Mouse (Mus musculus) forebrain, embryonic 16.5 days (tissue): ENCODE data around the gene Wdr91. TPM values are rescaled to one million over a fixed set of nuclear protein-coding genes. Genes with fewer than 3 reads are reported as not detected.

Source experiments
- ATAC-seq: fragments of 200-750 bp; cut with Nextera tagmentation; 2 replicates; pipeline ENCODE4 v1.8.0; 2017; ENCODE audit warnings: mild to moderate bottlenecking, moderate library complexity
- H3K27ac ChIP-seq: fragments of 300-500 bp; sonication (generic); 2 replicates; pipeline ENCODE4 v1.5.1; 2014; ENCODE audit warnings: low read length, control low read depth
- H3K27me3 ChIP-seq: fragments of 300-500 bp; sonication (generic); replicated peaks from 2 replicates; pipeline ENCODE4 v1.6.1; 2014; ENCODE audit warnings: low read length; ENCODE audit not compliant: control insufficient read depth, insufficient read depth
- H3K36me3 ChIP-seq: fragments of 300-500 bp; sonication (generic); 2 replicates; pipeline ENCODE4 v1.6.1; 2014; ENCODE audit not compliant: control insufficient read depth, insufficient read depth
- H3K4me1 ChIP-seq: fragments of 300-500 bp; sonication (generic); replicated peaks from 2 replicates; pipeline ENCODE4 v1.6.1; 2014; ENCODE audit warnings: low read length; ENCODE audit not compliant: control insufficient read depth, insufficient read depth
- H3K4me2 ChIP-seq: fragments of 300-500 bp; sonication (generic); 2 replicates; pipeline ENCODE4 v1.6.1; 2014; ENCODE audit warnings: mild to moderate bottlenecking, low read length, control low read depth
- H3K4me3 ChIP-seq: fragments of 300-500 bp; sonication (generic); replicated peaks from 2 replicates; pipeline ENCODE4 v1.5.1; 2014; ENCODE audit warnings: mild to moderate bottlenecking, low read length, control low read depth
- H3K9ac ChIP-seq: fragments of 300-500 bp; sonication (generic); replicated peaks from 2 replicates; pipeline ENCODE4 v1.6.1; 2014; ENCODE audit warnings: low read depth, low read length, control low read depth
- H3K9me3 ChIP-seq: fragments of 300-500 bp; sonication (generic); 2 replicates; pipeline ENCODE4 v1.6.1; 2016; ENCODE audit warnings: low read length; ENCODE audit not compliant: control insufficient read depth
- WGBS: fragments of 180-500 bp; shearing (Covaris S2); extraction: QIAGEN DNeasy Blood & Tissue Kit; methylation state at CpG from one replicate; pipeline ENCODE4 v1.1.7; 2014; 5-methylcytosine and 5-hydroxymethylcytosine counted together
- polyA plus RNA-seq: library from polyadenylated mRNA; unstranded; fragments of >200 nt; fragmentation: Nextera tagmentation; extraction: Ambion mirVana; gene quantifications from 2 replicates; pipeline ENCODE4 v1.2.1, GENCODE M21; 2015

The Wdr91 gene
- polyA plus RNA-seq, 1 experiment from 2014 or later = 12.9 TPM

DNA sequence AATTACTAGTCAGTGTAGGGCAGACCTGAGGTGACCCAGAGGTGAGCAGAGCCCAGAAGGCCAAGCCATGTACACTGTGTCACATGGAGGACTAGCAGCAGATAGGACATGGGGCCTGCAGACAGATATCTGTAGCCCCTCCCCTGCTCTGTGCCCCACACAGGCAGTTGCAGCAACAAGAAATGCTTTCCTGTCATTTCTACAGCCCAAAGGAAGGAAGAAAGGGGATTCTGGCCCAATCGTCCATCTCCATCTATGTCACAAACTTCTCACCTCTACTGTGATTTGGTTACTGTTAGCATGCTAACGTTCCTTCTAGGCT lies 33.9 kb downstream of the Wdr91 start:
- ATAC-seq = no peak
- Histone ChIP-seq H3K4me2 (peak overlapping the region; percentile 66), H3K4me1 (peaks cover 18% of the 10 kb centered on the region), H3K9ac (no peak overlapping the region; the same call in 1 of the 2 replicates), H3K27ac (no peak overlapping the region), H3K27me3 (no peaks in the 10 kb centered on the region), H3K9me3 (no peaks in the 10 kb centered on the region), H3K4me3 (peak overlapping the region; percentile 88; the same call in 1 of the 2 replicates), H3K36me3 (no peaks in the 10 kb centered on the region)
- 46% methylated on average over 2 of the region's 2 CpGs for WGBS

DNA sequence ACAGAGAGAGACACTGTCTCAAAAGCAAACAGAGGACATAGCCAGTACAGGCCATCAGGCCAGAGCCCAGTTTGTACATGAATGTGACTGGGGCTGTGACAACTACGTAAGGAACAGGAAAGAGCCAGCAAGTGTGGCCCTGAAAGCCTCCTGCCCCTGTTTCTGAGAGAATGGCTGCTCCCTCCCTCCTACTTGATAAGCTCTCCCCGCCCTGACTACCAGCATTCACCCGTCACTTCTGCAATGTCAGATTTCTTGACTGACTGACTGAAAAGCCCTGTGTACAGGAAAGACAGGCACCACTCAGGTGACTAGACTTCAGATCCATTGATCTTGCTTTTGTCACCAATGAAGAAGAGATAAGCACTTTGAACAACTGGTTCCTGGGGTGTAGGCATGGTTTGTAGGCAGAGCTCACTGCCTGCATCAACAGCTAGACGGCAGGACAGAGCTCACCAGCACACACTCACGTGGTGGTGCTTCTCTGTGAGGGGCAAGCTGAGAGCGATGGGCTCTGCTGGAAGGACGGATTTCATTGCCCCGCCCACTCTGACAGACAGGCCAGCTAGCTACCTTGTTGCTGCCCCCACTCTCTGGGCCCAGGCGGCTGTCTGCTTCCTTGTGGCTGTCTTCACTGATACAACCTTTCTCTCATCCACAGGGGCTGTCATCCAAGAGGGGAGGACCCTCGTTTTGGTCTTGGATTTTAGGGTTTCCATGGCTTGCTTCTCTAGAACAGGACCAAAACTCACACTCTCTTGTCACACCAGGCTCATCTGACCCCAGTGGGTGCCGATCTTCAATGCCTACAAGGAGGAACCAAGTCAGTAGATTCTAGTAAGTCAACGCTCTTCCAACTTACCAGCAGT lies 34.5 kb downstream of the Wdr91 start:
- Histone ChIP-seq H3K4me1 (peaks cover 18% of the 10 kb centered on the region), H3K9ac (no peak overlapping the region), H3K27ac (no peak overlapping the region), H3K4me2 (no peak overlapping the region), H3K27me3 (no peaks in the 10 kb centered on the region), H3K36me3 (no peaks in the 10 kb centered on the region), H3K9me3 (no peaks in the 10 kb centered on the region), H3K4me3 (no peak overlapping the region)
- ATAC-seq = no peak
- 60% methylated on average over 12 of the region's 12 CpGs for WGBS

DNA sequence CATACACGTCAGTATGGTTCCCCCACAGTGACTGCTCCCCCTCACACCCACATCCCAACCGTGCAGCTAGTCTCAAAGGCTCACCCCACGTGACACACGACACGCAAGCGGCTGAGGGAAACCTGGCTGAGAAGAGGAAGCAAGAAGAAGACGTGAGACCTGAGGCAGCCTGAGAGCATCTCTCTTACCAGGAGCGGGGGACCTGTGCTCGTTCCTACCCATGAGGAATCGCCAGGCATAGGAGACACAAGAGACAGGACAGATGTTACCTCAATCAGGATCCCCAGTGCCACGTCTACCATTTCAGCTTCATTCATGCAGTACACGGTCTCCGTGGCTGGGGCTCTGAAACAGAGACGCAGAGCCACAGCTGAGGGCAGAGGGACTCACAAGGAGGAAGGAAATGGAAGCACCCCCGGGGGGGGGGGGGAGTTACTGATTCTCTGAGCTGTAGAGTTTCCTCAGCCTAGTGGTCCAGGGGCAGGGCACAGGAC lies 35.4 kb downstream of the Wdr91 start:
- H3K27ac ChIP-seq = no peak overlapping the region
- no peaks in the 10 kb centered on the region for H3K9me3 ChIP-seq
- H3K4me3 ChIP-seq = no peak overlapping the region
- peaks cover 18% of the 10 kb centered on the region for H3K4me1 ChIP-seq
- no peaks in the 10 kb centered on the region for H3K27me3 ChIP-seq
- H3K36me3 ChIP-seq = no peaks in the 10 kb centered on the region
- H3K4me2 ChIP-seq = no peak overlapping the region
- H3K9ac ChIP-seq = no peak overlapping the region
- no peak for ATAC-seq
- WGBS = 94% methylated on average over 15 of the region's 15 CpGs

DNA sequence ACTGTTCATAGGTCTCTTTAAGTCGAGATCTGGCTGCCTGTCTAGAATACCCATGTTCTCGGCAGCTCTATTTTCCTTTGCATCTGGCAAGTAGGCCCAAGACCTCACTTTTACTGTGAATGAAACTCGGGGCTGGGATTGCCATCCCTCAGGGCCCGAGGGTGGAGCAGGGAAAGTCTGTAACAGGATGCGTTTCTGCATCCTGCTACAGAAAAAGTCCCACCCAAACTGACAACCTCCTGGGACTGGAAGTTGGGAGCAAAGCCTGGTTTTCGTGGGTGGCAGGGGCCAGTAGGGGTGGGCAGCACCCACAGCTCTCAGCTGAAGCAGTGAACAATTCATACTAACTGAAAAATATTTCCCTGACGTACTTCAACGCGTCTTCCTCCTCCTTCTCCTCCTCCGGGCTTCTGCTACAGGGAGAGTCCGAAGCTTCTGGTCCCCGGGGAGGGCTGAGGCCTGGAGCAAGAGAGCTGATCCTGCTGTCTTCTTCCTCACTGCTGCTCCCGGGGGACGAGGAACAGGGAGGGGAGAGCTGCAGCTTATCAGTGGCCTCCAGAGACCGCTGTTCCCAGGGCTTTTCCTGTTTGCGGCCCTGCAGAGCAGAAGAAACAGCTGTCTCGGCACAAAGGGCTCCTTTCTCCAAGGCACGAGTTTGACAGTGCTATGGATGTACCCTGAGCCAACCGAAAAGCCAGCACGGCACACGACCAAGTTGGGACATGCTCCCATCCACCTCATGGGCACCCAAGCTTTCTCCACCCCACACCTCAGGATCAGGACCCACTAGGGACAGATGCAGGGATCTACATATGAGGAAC lies 36.4 kb downstream of the Wdr91 start:
- Histone ChIP-seq H3K9ac (no peak overlapping the region), H3K4me1 (peaks cover 18% of the 10 kb centered on the region), H3K9me3 (no peaks in the 10 kb centered on the region), H3K4me3 (no peak overlapping the region), H3K27me3 (no peaks in the 10 kb centered on the region), H3K27ac (no peak overlapping the region), H3K36me3 (no peaks in the 10 kb centered on the region), H3K4me2 (no peak overlapping the region)
- no peak for ATAC-seq
- 84% methylated on average over 21 of the region's 21 CpGs for WGBS

GRCm38 (mm10) chr6:34872871-34873270 lies 37.8 kb downstream of the Wdr91 start:
- WGBS = 87% methylated on average over 10 of the region's 10 CpGs
- Histone ChIP-seq H3K4me3 (no peak overlapping the region), H3K27ac (no peak overlapping the region), H3K4me2 (no peak overlapping the region), H3K9me3 (no peaks in the 10 kb centered on the region), H3K4me1 (peaks cover 11% of the 10 kb centered on the region), H3K9ac (no peak overlapping the region), H3K27me3 (no peaks in the 10 kb centered on the region), H3K36me3 (no peaks in the 10 kb centered on the region)
- no peak for ATAC-seq

DNA sequence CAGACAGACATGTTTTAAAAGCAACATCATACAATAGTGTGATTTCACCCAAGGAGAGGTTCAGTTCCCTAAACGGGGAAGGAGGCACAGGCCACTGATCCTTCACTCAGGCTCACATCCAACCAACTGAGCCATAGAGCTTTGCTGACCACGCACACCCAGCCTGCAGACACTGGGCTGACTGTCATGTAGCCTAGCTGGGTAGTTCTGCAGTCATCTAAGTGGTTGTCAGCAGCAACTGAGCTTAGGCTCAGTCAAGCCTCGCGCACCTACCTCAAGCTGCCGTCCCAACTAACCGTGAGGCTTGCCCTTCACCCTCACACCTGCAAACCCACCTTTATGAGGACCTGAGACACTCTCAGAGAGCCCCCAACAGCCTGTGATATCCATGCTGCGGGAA lies 38.7 kb downstream of the Wdr91 start:
- H3K4me3 ChIP-seq = no peak overlapping the region
- no peak overlapping the region for H3K4me2 ChIP-seq
- WGBS = 89% methylated on average over 7 of the region's 7 CpGs
- ATAC-seq = no peak
- no peaks in the 10 kb centered on the region for H3K27me3 ChIP-seq
- peaks cover 7% of the 10 kb centered on the region for H3K4me1 ChIP-seq
- no peak overlapping the region for H3K27ac ChIP-seq
- no peak overlapping the region for H3K9ac ChIP-seq
- H3K36me3 ChIP-seq = no peaks in the 10 kb centered on the region
- no peaks in the 10 kb centered on the region for H3K9me3 ChIP-seq

GRCm38 (mm10) chr6:34870724-34871123 lies 40.0 kb downstream of the Wdr91 start:
- Histone ChIP-seq H3K4me3 (no peak overlapping the region), H3K9me3 (no peaks in the 10 kb centered on the region), H3K27me3 (no peaks in the 10 kb centered on the region), H3K4me2 (no peak overlapping the region), H3K9ac (no peak overlapping the region), H3K4me1 (no peaks in the 10 kb centered on the region), H3K27ac (no peak overlapping the region), H3K36me3 (no peaks in the 10 kb centered on the region)
- ATAC-seq = no peak
- whole genome bisulfite sequencing = 74% methylated on average over 5 of the region's 5 CpGs

- Histone ChIP-seq H3K36me3 (no peaks in the 10 kb centered on the region), H3K4me3 (no peak overlapping the region), H3K9ac (no peak overlapping the region), H3K9me3 (no peaks in the 10 kb centered on the region), H3K27ac (no peak overlapping the region), H3K4me2 (no peak overlapping the region), H3K4me1 (no peaks in the 10 kb centered on the region), H3K27me3 (no peaks in the 10 kb centered on the region)
- 83% methylated on average over 5 of the region's 5 CpGs for WGBS
- ATAC-seq = no peak
Observed at GRCm38 (mm10) chr6:34870136-34870535, 40.5 kb downstream of the Wdr91 start.

GRCm38 (mm10) chr6:34869225-34869915 lies 41.3 kb downstream of the Wdr91 start:
- no peaks in the 10 kb centered on the region for H3K36me3 ChIP-seq
- no peak overlapping the region for H3K4me3 ChIP-seq
- H3K27ac ChIP-seq = no peak overlapping the region
- H3K9ac ChIP-seq = no peak overlapping the region
- 86% methylated on average over 13 of the region's 13 CpGs for WGBS
- no peaks in the 10 kb centered on the region for H3K4me1 ChIP-seq
- no peaks in the 10 kb centered on the region for H3K27me3 ChIP-seq
- H3K4me2 ChIP-seq = no peak overlapping the region
- H3K9me3 ChIP-seq = no peaks in the 10 kb centered on the region
- ATAC-seq = no peak
